Mouse (Mus musculus) T-cell, adult 2 months (primary cell): ENCODE results near the gene Blmh.
"Not testable (repeated sequence)": the region's sequence is repeated elsewhere in the genome, so short reads cannot be mapped to it uniquely, and the experiment has no call there.

Experiments
- DNase-seq: peaks from one replicate; pipeline ENCODE4 v3.0.0; 2022; ENCODE audit warnings: low spot score

Gene Blmh

DNA sequence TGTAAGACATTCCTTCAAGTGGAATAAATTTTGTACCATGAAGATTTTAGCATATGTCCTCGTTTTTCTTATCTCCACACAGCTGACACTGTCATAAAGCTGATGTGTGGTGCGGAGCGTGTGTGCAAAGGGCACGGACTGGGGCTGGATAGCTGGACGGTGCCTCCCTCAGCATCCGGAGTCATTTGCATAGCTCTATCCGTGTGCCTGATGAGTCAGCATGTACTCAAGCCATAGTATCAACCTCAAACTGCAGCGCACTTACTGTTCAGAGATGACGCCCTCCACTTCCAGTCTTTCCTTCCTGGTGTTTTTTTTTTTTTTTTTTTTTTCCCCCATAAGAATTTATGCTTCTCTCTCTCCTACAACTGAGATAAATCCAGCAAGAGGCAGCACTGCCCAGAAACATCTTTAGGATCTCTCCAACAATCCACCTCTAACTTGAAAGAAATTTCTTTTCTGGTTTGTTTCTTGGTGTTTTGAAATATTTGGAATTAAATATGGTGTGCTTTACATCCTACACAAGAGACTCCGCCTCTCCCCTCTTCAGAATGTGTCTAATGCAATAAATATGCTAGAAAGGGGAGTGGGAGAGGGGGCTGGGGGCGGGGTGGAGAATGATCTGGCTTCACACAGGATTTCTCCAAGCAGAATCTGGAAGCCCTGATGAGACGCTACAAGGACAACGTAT, 7.9 kb upstream of the Blmh start:
- no peak for DNase-seq

GRCm38 (mm10) chr11:76917230-76917548, 7.4 kb upstream of the Blmh start:
- no peak for DNase-seq

DNA sequence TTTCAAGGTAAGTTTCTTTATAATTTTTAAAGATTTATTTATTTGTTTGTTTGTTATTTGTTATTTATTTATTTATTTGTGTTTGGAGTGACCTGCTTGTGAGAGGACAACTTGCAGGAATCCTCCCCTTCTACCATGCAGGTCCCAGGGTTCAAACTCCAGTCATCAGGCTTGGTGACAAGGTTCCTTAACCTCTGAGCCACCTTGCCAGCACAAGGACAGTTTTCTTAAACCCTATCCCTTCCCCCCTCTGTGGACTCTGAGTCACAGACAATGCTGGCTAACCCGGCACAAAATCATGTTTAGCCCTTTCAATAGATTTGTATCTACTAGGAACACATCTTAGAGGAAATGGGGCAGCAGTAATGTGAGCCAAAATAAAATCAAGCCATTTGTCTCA, 4.0 kb upstream of the Blmh start:
- DNase-seq: no peak

DNA sequence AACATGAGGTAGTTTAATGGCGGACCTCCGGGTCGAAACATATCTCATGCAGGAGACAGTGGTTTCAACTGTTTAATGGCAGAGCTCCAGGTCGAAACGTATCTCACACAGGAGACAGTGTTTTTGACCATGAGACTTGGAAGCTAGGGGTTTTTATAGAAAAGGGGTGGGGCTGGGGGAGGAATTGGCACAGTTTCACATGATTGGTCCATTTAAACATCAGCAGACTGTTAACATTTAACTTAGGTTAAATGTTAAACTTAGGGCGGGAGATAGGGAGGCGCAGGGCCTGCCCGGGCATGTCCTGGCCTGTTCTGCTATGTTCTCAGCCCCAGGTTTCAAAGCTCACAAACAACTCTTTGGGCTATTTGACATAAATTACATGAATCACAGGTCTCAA, 4.0 kb downstream of the Blmh start:
- not testable (repeated sequence) for DNase-seq

DNA sequence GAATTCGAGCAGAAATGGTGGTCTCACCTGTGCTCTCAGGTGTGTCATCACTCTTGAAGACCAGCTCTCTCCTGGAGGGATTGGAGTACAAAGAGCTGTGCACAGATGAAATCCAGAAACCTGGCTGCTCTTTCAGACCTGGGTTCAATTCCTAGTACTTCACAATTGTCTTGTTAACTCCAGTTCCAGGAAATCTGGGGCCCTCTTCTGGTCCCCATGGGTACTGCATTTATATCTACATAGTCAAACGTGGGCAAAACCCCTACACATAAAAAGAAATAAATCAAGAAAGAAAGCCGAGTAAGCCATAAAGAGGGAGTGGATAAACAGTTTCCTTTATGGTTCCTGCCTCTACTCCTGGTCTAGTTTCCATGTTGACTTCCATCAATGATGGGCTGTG, 8.6 kb downstream of the Blmh start:
- DNase-seq: no peak

DNA sequence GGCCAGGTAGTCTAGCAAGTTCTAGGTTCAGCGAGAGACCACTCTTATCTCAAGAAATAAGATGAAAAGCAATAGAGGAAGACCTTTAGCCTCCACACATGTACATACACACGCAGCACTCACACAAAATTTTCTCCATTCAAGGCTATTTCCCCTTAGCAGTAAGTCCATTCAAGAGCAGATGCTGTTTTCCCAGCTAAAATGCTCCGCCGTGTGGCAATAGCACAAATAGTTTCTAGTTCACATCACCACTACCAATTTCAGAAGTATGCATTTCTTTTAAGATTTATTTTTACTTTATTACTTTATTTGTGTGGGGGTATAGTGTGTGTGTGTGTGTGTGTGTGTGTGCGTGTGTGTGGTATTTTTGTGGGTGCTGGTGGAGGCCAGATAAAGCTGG, 12.0 kb downstream of the Blmh start:
- no peak for DNase-seq

- no peak for DNase-seq
These were observed 20.2 kb downstream of the Blmh start for GRCm38 (mm10) chr11:76944839-76945238.

GRCm38 (mm10) chr11:76945386-76946202, 21.0 kb downstream of the Blmh start:
- DNase-seq: peak; percentile 83

- no peak for DNase-seq
These were observed 21.6 kb downstream of the Blmh start for GRCm38 (mm10) chr11:76946203-76946585.

- DNase-seq: no peak
These were observed 28.9 kb downstream of the Blmh start for GRCm38 (mm10) chr11:76953536-76953935.

DNA sequence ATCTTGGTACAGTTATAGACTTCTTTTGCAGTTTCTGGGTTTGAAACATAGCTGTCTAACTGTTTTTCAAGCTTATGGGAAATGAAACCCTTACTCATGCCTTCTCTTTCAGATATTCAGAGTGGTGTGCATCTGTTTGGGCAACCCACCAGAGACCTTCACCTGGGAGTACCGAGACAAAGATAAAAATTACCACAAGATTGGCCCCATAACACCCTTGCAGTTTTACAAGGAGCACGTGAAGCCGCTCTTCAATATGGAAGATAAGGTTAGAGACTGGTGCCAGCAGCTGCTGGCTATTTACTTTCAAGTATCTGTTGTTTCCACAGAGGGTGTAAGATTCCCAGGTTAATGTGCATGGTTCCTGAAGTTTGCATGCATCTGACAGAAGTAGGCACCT, 41.1 kb downstream of the Blmh start:
- no peak for DNase-seq

GRCm38 (mm10) chr11:76970328-76970727, 45.7 kb downstream of the Blmh start:
- DNase-seq: no peak

DNA sequence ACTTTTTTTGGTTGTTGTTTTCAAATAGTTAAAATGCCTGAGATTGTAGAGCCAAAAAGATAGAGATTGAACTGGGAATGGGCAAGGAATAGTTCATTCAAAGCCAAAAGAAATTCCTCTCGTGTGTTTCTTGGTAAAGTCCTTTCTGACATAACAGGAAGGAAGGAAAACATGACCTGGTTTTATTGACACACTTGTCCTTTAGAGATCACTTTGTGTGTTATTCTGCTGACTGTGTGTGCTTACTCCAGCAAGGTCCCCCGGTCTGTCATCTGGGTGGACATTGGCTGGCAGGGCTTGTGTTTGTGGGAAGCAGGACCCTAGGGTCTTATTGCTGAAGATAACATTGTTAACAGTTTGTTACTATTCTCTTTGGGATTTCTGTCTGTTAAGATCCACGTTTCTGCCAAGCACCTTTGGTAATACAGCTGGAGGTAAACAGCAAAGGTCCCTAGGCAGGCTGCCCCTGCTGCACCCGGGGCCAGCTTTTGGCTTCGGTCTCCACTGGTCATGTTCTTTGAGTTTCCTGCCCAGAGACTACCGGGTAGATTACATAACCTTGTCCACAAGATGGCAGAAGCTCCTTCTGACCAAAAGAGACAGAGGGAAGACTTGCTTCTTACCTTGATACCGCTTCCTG, 50.2 kb downstream of the Blmh start:
- no peak for DNase-seq

- DNase-seq: no peak
These were observed 57.0 kb downstream of the Blmh start for GRCm38 (mm10) chr11:76981570-76982141.

DNA sequence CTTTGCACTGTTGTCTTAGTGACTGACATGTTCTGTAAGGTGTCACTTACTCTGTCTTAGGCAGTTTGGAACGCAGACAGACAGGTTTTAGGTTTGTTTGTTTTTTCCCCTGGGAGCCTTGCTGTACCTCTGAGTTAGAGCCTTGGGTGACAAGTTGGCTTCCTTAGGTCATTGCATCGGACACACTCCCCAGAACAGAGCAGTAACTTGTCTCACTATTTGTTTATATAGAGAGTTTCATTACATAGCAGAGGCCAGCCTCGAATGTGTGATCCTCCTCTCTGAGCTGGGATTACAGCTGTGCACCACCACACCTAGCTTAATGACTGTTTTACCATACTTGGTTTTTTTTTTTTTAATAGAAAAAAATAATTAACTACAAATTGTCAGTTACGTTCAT, 57.8 kb downstream of the Blmh start:
- no peak for DNase-seq

DNA sequence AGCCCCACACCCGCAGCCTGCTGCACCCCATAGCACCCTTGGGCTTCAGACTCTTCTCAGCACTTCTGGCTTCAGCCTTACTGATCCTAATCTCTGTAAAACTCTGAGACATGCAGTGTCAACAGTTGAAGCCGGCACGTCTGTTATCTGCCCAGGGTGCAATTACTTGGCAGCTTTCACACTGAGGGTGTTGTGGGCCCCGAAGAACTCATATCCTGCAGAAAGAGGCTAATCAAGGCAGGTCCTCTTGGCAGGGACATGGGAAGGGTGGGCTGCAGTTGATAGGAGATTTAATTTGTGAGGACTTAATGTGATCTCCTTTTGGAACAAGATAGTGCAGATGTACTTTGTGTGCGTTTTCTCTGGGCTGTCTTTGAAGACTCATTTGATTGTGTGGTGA, 59.0 kb downstream of the Blmh start:
- no peak for DNase-seq

DNA sequence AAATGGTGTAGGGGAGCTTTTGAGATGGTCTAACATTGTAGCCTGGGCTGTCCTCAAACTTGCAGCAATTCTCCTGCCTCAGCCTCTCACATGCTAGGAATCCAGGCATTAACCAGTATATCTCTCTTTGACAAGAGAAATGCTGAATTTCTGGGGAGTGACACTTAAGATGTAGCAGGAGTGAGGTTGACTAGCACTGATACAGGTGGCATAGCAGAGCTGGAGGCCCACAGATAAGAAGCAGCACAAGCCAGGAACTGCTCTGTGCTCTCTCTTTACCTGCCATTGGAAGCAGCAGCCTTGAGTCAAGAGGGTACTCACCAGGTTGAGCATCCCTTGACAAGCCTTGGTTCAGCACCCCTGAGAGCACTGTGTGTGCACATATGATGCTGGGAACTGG, 59.6 kb downstream of the Blmh start:
- no peak for DNase-seq

GRCm38 (mm10) chr11:76990839-76991238, 66.2 kb downstream of the Blmh start:
- DNase-seq: no peak

GRCm38 (mm10) chr11:76992886-76993285, 68.3 kb downstream of the Blmh start:
- DNase-seq: peak; percentile 80

DNA sequence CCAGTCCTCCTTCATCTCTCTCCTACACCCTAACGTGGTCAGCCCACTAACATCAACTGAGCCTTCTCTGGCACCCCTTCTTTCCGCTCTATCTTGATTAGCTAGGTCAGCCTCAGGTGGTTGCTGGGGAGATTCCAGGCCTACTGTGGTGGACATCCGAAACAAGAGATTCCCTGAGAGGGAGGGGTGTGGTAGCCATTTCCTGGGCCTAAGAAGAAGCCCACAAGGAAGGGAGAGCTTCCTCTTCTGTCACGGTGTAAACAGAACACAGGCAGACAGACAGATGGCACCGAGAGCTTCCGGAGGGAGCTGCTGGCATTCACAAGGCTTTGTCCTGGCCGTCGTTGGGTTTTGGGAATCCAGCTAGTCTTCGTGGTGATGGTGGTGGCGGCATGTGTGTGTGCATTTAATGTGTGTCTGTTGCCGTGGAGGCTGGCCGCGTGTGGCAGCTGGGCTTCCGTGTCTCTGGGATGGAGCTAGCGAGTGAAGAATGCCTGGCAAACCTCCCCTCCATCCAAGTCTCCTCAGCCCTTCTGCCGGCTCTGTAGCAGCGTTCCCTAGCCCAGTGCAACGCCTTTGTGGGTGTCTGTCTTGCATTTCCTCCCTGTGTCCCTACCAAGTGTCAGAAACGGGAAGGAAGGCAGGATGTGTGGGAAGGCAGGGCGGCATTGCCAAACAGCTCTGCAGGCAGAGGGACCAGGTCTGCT, 71.5 kb downstream of the Blmh start:
- no peak for DNase-seq

DNA sequence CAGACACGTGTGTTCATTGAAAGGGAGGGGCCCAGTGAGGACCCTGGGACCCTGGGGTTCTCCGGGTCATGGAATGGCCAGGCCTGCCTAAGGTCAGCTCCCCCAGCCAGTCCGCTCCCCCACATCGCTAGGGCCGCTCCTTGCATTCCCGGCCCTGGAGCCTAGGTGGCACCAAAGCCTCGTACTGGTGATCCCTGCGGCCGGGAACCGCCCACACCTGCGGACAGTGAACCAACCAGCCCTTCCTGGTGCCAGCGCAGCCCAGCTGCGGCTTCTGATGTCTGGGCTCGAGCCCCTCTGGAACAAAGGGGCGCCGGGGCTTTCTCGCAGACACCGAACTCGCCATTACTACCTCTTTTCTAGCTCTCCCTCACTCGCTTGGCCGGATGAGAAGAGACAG, 72.7 kb downstream of the Blmh start:
- peak; percentile 43 for DNase-seq

DNA sequence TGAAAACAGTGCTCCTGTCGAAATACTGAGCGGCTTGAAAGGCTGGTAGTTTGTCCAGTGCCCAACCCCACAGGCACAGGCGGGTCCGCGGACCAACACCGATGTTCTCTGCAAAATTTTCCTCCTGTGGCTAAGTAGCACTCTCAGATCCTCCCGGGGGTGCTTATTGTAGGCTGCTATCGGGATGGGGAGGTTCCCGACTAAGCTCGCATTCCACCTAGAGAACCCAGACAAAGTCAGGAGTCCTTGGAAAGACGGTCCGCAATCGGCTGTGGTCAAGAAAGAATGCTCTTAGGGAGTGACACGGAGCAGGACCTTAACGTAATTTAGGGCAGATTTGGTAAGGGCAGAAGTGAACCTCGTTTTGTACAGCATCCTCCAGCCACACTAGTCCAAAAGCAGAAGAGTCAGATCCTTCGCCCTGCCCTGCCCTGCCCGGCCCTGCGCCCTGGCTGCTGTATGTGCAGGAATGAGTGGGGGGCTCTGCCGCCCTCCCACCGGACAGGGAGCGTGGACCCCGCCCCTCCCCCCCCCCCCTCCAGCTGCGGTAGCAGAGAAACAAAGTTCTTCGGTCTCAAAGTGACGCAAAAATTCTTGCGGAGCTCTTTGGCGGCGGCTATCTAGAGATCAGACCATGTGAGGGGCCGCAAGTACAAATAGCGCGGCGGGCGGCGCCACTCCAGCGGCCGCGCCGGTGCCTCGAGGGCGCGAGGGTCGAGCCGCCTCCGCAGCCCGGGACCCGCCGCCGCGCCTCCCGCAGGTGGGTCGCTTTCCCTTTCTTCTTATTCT, 73.5 kb downstream of the Blmh start, which contains the start of gene Slc6a4:
Gene Slc6a4, plus strand, starts transcription at position 688 of the 789 bp plus-strand sequence.
- DNase-seq: no peak
